Mouse (Mus musculus): Measurements from ENCODE around the gene Adcy1. TPM values are rescaled to one million over a fixed set of nuclear protein-coding genes. Genes with fewer than 3 reads are reported as not detected.

Adcy1 gene
- polyA plus RNA-seq, 1 experiment = not detected

GRCm38 (mm10) chr11:7064484-7065185 is 1.3 kb downstream of the Adcy1 start:
- TF ChIP-seq GATA1 (IDR thresholded peaks at IDR 0.05; ENCODE audit: low read length) = no peak

GRCm38 (mm10) chr11:7065388-7065787 is 2.1 kb downstream of the Adcy1 start:
- TF ChIP-seq GATA1 (IDR thresholded peaks at IDR 0.05; ENCODE audit: low read length) = no peak

GRCm38 (mm10) chr11:7065876-7066275 is 2.6 kb downstream of the Adcy1 start:
- no peak for TF ChIP-seq GATA1 (IDR thresholded peaks at IDR 0.05; ENCODE audit: low read length)

- no peak for TF ChIP-seq GATA1 (IDR thresholded peaks at IDR 0.05; ENCODE audit: low read length)
Observed at GRCm38 (mm10) chr11:7067263-7067662, 4.0 kb downstream of the Adcy1 start.

- TF ChIP-seq GATA1 (IDR thresholded peaks at IDR 0.05; ENCODE audit: low read length) = no peak
Observed at GRCm38 (mm10) chr11:7068479-7069235, 5.4 kb downstream of the Adcy1 start.

- TF ChIP-seq GATA1 (IDR thresholded peaks at IDR 0.05; ENCODE audit: low read length) = no peak
Observed at GRCm38 (mm10) chr11:7069762-7070161, 6.5 kb downstream of the Adcy1 start.

- TF ChIP-seq GATA1 (IDR thresholded peaks at IDR 0.05; ENCODE audit: low read length) = no peak
Observed at GRCm38 (mm10) chr11:7071617-7072016, 8.3 kb downstream of the Adcy1 start.

GRCm38 (mm10) chr11:7073556-7073955 is 10.3 kb downstream of the Adcy1 start:
- no peak for TF ChIP-seq GATA1 (IDR thresholded peaks at IDR 0.05; ENCODE audit: low read length)

GRCm38 (mm10) chr11:7076510-7076909 is 13.2 kb downstream of the Adcy1 start:
- no peak for TF ChIP-seq GATA1 (IDR thresholded peaks at IDR 0.05; ENCODE audit: low read length)

- no peak for TF ChIP-seq GATA1 (IDR thresholded peaks at IDR 0.05; ENCODE audit: low read length)
Observed at GRCm38 (mm10) chr11:7081893-7082292, 18.6 kb downstream of the Adcy1 start.

- TF ChIP-seq GATA1 (IDR thresholded peaks at IDR 0.05; ENCODE audit: low read length) = no peak
Observed at GRCm38 (mm10) chr11:7083911-7084310, 20.6 kb downstream of the Adcy1 start.

- no peak for TF ChIP-seq GATA1 (IDR thresholded peaks at IDR 0.05; ENCODE audit: low read length)
Observed at GRCm38 (mm10) chr11:7085184-7085583, 21.9 kb downstream of the Adcy1 start.

- no peak for TF ChIP-seq GATA1 (IDR thresholded peaks at IDR 0.05; ENCODE audit: low read length)
Observed at GRCm38 (mm10) chr11:7091120-7091519, 27.8 kb downstream of the Adcy1 start.

GRCm38 (mm10) chr11:7094844-7095243 is 31.6 kb downstream of the Adcy1 start:
- TF ChIP-seq GATA1 (IDR thresholded peaks at IDR 0.05; ENCODE audit: low read length) = no peak

- no peak for TF ChIP-seq GATA1 (IDR thresholded peaks at IDR 0.05; ENCODE audit: low read length)
Observed at GRCm38 (mm10) chr11:7101674-7102073, 38.4 kb downstream of the Adcy1 start.

GRCm38 (mm10) chr11:7102256-7103194 is 39.2 kb downstream of the Adcy1 start:
- TF ChIP-seq GATA1 (IDR thresholded peaks at IDR 0.05; ENCODE audit: low read length) = no peak

Measured in G1E-ER4 (cell line).